Mouse (Mus musculus): ENCODE measurements around the gene Tfip11.

Tfip11 gene

DNA sequence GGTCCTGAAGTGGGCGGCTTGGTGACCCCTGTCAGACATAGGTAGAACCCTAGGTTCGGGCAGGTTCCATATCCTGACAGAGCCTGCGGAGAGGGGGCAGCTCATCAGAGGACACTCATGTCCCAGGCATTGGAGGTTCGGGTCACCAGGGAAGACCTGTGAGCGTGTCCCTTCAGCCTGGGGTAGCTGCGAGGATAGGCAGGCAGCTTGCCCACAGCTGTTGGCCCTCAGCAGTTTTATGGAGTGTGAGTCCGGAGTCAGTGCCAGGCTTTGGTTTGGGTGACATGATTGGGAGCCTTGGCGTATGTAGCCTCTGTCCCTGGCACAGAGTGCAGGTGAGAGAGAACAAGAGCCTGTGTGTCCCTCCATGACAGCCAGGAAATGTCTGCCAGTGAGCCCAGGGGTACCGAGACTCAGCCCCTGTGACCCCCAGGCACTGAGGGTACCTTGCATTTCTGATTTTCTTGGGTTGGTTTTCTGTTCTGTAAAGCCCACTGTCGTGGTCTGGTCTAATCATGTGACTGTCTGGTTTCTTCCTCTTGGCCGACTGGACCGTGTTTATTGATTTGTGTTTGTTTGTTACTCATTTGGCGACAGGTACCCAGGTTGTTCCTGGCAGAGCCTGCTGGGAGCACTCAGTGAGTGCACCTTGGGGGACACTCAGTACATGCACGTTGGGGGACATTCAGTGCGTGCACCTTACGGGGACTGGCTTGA is 36.2 kb upstream of the Tfip11 start:
- no peak for DNase-seq (ENCODE audit: low read depth, low spot score)

DNA sequence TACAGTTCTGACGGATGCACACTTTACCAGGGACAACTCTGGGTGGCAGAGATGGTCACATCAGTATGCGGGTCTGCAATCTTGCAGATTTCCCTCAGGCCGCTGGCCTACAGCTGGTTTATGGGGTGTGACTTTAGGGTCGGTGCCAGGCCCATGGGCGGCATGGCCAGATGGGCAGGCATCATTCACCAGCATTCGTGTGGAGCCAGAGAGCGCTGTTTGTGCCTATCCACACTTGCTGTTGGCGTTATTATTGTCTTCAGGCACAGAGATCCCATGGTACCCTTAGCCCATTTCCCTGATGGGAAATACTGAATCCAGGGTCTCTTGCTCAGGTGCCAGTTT is 35.6 kb upstream of the Tfip11 start:
- no peak for DNase-seq (ENCODE audit: low read depth, low spot score)

DNA sequence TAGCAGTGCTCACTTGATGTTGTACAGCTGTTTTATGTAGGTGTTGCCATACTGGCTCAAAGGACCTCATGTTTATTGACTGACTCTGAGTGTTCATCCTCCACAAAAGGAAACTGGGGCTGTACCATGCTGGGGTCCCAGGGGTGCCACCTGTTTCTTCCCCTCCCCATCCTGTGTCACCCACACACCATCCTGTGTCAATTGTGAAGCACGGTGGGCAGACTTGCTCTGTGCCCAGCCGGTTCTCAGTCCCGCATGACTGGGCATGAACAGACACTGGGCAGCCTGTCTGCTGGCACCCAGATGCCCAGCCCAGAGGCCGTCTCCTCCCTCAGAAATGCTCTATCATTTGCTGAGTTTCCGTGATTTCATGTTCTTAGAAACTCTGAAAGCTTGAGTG is 34.3 kb upstream of the Tfip11 start:
- DNase-seq (ENCODE audit: low read depth, low spot score) = no peak

DNA sequence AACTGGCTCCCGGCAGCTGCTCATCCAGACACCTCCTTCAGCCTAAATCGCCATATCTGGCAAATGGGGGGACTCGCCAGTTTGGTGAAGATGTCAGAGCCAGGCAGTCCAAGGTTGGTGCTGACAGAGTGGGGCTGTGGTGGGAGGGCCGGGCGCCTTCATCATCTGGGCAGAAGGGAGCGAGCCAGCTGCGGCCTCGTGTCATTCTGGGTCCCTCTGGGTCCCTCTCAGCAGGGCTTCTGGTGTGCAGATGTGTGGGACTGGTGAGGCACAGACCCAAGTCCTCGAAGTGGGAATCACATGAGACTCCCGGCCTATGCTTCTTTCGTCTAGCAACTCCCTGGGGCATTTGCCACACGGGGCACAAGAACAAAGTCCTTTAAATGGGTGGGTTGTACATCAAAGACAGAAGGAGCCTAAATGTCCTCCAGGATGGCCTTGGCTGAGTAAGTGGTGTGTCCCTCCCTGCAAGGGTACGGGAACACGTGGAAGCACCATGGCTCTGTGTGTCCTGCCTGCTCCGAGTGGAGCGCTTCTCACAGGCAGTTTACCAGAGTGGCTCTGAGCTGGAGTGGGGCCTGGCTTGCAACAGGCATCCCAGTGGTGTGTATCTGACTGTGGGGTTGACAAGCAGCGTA is 33.7 kb upstream of the Tfip11 start:
- DNase-seq (ENCODE audit: low read depth, low spot score) = no peak

DNA sequence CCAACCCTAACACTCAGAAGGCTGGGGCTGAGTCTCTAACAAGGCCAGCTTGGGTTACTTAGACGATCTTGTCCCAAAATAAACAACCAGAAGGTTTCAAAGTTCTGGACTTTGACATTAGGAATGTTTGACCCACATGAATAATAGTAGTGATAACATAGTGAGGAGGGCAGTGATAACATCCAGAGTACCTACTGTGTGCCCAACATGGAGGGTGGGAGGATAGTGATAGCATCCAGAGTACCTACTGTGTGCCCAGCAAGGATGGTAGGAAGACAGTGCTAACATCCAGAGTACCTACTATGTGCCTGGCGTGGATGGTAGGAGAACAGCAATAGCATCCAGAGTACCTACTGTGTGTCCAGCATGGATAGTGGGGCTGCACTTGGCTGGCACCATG is 32.4 kb upstream of the Tfip11 start:
- DNase-seq (ENCODE audit: low read depth, low spot score) = no peak

DNA sequence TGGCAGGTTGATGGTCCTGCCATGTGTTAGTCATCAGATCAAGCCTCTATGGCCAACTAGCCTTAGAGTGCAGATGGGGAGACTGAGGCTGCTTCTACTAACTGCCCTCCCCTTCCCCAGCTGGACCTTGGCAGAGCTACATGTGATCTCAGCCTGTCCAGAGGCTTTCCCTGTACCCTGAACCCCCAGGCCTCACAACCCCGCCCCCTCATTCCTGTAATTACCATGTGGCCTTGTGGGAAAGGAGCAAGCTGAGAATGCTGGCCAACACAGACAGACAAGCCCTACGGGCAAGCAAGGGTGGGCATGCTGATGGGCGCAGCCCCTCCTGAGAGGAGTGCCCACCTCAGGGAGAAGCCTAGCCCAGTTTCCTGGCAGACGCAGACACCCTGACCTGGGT is 31.5 kb upstream of the Tfip11 start:
- no peak for DNase-seq (ENCODE audit: low read depth, low spot score)

DNA sequence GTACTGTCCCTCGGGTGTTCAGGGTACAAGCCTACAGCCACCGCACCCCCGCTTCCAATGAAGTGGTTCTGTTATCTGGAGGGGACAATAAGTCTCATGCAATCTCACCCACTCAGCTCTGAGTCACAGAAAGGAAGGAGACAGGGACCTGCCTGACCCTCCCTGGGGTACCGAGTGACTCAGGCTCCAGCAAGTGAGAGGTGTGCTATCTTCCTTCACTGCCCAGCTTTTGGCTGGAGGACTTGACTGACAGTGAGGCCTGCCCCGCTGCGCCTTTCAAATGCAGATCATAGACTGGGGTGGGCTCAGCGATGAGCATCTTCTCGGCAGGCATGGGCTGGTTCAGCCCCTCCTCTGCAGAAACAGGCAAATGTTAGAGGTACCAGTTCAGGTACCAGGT is 31.0 kb upstream of the Tfip11 start:
- DNase-seq (ENCODE audit: low read depth, low spot score) = peak; percentile 83

DNA sequence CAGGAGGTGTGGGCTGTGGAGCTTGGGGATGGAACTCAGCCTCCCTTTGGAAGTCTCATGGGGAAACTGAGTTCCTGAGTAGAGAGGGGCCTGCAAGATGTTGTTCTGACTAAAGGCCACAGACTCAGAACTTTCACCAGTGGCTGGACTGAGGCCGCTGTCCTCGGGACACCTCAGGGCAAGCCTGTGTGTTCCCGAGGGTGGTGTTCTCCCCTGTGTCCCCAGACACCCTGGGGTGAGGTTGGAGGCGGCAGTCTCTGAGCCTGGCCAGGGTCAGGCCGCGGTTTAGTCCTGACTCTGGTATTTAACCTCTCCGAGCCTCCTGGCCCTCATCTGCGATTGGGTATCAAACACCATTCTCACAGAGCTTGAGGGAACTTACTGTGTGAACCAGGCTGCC is 30.6 kb upstream of the Tfip11 start:
- DNase-seq (ENCODE audit: low read depth, low spot score) = no peak

DNA sequence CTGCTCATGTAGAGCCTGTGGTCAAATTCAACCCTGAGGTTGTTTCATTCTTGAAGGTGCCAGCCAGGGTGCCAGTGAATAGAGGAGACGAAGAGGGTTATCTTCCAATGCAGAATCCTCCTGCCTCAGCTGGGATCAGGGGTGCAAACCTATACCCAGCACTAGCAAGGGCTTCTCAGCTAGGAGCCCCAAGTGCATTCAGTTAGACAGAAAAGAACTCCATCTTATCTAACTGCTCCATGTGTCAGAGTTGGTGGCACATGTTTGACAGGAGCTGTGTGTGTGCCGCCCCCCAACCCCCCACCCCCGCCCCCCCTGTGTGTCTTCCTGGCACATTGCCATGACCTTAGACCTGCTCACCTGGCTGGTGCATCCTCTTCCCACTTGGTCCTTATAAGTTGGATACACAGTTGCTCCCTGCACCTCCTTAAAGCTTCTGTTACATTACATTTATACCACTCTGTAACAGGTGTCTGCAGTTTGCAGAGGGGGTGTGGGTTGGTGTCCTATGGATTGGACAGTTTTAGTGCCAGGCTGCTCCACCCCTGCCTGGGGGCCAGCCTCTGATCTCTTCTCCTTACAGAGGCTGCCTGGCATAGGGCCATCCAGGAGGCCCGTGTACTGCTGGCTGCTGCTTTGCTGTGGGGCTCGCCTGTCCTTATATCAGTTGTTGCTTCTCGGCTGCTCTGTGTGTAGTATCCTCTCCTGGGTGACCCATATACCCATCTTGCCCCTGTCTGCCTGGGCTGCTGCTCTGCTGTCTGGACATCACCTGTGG is 29.6 kb upstream of the Tfip11 start:
- DNase-seq (ENCODE audit: low read depth, low spot score) = no peak

DNA sequence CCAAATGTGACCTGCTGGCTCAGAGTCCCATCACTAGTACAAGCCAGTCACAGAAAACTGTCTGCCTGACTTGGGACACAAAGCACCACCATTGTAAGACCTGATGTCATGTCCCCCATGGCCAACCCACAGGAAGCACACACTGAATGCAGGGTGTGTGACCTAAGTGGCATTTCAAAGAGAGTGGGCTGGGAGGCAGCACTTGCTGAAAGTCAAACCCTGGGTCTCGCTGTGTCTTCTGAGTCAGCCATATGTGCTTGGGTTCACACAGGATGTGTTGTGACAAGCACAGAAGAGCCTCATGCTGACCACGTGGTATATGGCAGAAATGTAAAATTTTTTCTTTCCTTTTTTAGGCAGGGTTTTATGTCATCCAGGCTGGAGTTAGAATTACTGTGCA is 28.9 kb upstream of the Tfip11 start:
- peak; percentile 38 for DNase-seq (ENCODE audit: low read depth, low spot score)

DNA sequence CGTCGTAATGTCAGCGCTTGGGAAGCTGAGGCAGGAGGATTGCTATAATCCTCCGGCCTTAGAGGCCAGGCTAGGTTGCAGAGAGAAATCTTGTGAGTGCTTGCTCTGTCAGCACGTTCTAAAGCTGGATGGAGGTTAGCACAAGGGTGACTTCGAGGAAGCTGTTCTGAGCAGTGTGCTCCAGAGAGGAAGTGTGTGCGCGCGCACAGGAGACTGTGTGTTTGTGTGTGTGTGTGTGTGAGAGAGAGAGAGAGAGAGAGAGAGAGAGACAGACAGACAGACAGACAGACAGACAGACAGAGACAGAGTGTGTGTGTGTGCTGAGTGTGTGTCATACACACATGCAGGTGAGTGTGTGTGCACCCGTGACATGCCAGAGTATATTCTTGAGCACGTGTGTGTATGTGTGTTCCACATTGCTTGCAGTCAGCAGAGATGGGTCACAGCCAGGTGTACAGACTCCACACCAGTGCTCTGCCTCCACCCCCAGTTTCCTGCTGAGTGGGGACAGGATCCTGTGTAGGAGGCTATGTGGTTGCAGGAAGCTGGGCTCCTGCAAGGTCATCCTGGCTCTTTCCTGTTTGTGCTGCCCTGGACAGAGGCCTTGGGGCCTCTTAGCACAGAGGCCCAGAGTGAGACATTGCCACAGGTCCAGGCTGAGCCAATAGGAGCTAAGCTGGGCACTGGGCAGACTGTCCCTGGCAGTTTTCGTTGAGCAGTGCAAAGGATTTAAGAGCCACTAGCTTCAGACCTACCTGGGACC is 27.8 kb upstream of the Tfip11 start:
- DNase-seq (ENCODE audit: low read depth, low spot score) = no peak

DNA sequence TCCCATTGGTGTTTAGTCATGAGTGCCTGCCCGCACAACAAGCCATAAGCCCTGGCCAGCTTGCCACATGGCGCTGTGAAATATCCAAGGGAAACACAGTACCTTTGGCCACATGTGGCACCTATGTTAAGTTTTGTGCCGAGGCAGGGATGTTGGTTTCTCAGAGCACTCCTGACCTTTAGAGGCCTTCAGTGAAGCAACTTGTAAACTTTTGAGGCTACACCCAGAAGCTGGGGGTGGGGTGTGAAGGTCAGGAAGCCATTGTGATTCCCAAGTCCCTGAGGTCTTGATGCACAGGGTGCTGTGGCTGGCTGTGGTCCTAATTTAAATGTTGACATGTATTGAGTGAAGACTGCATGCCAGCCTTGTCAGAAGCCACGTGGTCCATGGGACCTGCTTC is 26.8 kb upstream of the Tfip11 start:
- peak; percentile 59 for DNase-seq (ENCODE audit: low read depth, low spot score)

DNA sequence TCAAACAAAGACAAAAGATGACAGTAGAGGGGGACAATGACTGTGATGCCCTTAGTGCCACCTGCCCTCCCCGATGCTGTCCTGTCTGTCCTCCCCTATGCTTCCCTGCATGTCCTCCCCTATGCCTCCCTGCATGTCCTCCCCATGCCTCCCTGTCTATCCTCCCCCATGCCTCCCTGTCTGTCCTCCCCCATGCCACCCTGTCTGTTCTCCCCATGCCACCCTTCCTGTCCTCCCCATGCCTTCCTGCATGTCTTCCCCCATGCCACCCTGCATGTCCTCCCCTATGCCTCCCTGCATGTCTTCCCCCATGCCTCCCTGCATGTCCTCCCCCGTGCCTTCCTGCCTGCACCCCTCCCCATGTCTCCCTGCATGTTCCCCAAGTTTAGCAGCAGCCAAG is 26.0 kb upstream of the Tfip11 start:
- DNase-seq (ENCODE audit: low read depth, low spot score) = no peak

DNA sequence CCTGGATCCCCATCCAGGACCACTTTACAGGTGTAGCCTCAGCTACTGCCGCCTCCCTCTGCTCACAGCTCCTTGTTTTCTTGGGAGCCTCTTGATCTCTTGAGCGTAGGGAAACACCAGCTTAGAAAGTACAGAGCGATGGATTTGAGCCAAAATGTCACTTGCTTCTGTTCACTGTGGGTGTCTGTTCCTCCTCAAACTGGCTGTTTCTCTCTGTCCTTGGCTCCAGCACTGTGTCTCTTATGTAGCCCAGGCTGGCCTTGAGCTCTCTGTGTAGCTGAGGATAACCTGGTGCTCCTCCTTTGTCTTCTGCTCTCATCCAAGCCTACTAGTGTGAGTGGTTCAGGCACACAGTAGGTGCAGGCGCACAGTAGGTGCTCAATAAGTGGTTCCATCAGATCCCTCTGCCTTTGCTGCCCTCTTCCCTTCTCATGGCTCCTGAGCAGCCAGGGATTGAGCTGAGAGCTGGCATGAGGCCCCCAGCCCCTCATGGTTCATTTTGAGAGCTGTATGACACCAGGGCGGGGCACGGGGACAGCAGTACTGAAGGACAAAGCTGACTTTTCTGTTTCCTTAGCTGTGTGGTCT is 25.3 kb upstream of the Tfip11 start:
- DNase-seq (ENCODE audit: low read depth, low spot score) = no peak

DNA sequence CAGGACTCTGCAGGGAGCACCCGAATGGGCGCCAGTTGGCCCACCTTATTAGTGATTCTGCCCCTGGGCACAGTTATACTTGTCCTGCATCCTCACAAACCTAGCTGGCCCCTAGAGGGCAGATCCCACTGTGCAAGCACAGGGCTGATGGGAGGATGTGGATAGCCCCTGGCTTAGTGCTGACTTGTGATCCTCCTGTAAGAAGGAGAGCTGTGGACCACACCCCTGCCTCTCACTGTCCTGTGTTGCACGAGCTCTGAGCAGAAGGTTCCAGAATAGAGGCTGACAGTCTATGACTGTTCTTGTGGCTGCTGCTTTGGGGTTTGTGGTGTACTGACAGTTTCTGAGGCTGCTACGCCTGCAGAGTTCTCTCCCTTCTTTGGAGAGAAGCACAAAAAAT is 24.5 kb upstream of the Tfip11 start:
- DNase-seq (ENCODE audit: low read depth, low spot score) = no peak

DNA sequence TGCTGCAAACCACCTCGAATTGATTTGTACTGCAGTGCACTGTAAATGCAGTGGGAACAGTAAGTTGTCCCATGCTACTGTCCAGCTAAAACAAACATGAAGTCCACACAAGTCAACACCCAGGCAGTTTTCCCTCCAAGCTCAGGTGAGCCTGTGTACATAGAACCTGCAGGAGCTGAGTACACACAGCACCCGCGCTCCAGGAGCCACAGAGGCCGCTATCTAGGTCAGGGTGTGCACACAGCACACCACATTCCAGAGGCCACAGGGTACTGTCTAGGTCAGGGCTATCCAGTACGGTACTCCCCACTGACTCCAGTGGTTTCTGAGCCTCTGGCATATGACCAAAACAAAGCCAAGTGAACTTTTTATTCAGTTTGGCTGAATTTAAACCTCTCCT is 23.8 kb upstream of the Tfip11 start:
- no peak for DNase-seq (ENCODE audit: low read depth, low spot score)

DNA sequence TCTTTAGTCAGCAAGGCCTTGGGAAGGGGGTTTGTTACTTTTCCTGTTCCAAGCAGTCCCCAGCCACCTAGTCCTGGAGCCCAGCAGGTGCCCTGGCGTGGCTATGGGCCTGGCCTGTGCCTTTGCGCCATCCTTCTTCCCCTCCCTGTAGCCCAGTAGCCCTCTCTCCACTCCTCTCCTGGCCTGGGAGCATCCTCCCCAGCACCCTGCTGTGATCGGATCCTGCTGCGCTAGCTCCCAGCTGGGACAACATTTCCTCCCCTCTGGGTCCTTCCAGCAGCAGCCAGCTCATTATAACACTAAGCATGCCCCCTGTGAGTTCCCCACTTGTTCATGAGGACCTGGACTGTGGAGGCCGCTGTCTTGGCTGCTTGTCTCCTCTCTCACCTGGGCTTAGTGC is 20.3 kb upstream of the Tfip11 start:
- no peak for DNase-seq (ENCODE audit: low read depth, low spot score)

DNA sequence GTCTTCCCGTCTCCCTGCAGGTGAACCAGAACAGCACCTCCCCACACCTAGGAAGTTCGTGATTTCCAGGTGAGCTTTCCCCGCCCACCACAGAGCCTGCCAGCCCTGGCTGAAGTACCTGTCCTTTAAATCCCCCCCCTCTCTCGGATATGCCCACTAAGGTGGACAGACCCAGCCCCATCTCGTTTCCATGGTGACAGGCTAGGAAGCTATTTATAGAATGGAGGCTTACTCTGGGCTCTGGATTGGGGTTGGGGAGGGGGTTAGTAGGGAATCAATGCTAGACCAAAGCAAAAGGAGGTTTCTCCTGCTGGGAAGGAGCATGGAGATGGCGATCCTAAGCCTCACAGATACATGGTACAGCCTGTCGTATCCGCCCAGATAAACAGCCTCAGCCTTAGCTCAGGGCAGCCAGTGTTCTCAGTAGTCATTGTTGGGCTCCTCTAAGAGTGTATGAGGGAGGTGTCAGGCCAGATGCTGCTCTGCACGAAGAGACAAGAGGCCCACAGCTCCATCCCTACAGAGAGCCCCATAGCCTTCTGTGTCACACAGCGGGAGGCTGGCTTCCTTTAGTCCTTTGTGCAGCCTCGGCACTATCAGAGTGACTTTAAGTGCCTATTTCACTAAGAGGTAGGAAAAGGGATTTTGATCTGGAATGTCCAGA is 12.8 kb upstream of the Tfip11 start:
- DNase-seq (ENCODE audit: low read depth, low spot score) = no peak

DNA sequence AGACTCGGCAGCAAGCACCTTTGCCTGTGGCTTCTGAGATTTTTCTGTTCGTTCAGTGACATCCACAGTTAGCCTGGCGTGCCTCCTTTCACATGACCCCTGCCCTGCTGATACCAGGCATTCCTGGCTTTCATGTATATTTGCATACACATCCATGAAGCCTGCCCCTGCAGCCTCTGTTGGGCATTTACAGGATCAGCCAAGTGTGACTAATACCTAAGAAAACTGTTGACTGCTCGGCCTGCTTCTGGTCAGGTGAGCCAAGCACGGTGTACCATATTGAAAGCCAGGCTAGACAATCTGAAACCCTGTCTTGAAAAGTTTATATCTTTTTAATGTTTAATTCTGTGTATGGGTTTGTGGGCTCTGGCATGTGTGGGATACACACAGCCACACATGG is 9.7 kb upstream of the Tfip11 start:
- DNase-seq (ENCODE audit: low read depth, low spot score) = no peak

DNA sequence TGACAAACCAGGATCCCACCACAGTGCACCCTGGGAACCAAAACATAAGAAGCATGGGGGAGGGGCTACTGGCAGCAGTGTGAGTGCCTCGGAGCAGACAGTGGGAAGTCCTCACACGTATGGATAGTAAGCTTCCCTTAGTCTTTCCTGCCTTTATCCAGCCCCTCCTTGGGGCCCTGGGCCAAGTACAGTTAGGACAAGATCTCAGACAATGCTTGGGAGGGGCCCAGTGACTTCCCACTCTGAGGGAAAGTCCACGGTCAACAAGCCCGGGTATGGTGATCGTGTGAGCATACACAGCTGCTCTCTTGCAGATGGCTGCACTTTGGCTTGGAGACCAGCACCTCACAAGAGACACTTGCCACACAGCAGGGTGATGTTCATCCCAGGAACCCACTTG is 8.8 kb upstream of the Tfip11 start:
- DNase-seq (ENCODE audit: low read depth, low spot score) = no peak

DNA sequence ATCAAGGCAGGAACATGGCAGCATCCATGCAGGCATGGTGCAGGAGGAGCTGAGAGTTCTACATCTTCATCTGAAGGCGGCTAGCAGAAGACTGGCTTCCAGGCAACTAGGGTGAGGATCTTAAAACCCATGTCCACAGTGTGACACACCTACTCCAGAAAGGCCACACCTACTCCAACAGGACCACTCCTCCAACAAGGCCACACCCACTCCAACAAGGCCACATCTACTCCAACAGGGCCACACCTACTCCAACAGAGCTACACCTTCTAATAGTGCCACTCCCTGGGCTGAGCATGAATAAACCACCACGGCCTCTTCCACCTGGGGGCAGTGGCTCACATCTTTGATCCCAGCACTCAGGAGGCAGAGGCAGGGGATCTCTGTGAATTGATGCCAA is 6.8 kb upstream of the Tfip11 start:
- DNase-seq (ENCODE audit: low read depth, low spot score) = peak; percentile 93
